Mouse (Mus musculus) brain, embryonic 14.5 days (tissue): ENCODE results near the gene Mrpl38.

Source experiments
- CTCF ChIP-seq: fragments of 200-500 bp; IDR thresholded peaks from 2 replicates; pipeline ENCODE4 v1.5.1; 2012; ENCODE audit warnings: inconsistent platforms, mild to moderate bottlenecking, moderate library complexity, borderline replicate concordance; ENCODE audit not compliant: insufficient read depth, insufficient read length; ENCODE audit errors: extremely low read depth
- POLR2A ChIP-seq: fragments of 200-500 bp; IDR thresholded peaks from 2 replicates; pipeline ENCODE4 v1.6.1; 2012; ENCODE audit warnings: mild to moderate bottlenecking, inconsistent platforms, borderline replicate concordance; ENCODE audit not compliant: poor library complexity, insufficient read depth, insufficient read length, severe bottlenecking; ENCODE audit errors: extremely low read depth

- TF ChIP-seq CTCF (no peak), POLR2A (no peak)
Observed at GRCm38 (mm10) chr11:116127986-116128385, 10.7 kb downstream of the Mrpl38 start.
